Mouse (Mus musculus) hindbrain, postnatal 0 days (tissue): ENCODE data around the gene Kcnq1. TPM values are rescaled to one million over a fixed set of nuclear protein-coding genes. Genes with fewer than 3 reads are reported as not detected.

ENCODE experiments used
- ATAC-seq: fragments of 200-750 bp; cut with Nextera tagmentation; 2 replicates; pipeline ENCODE4 v1.8.0; 2017; ENCODE audit warnings: mild to moderate bottlenecking, moderate TSS enrichment, moderate library complexity
- DNase-seq: peaks from one replicate; pipeline ENCODE4 v3.0.0-alpha.2; 2015; ENCODE audit warnings: low spot score
- H3K27ac ChIP-seq: fragments of 300-500 bp; sonication (generic); 2 replicates; pipeline ENCODE4 v1.5.1; 2014; ENCODE audit warnings: mild to moderate bottlenecking
- H3K27me3 ChIP-seq: fragments of 300-500 bp; sonication (generic); 2 replicates; pipeline ENCODE4 v1.6.1; 2014; ENCODE audit warnings: low read length, mixed read lengths; ENCODE audit not compliant: insufficient read depth
- H3K36me3 ChIP-seq: fragments of 300-500 bp; sonication (generic); 2 replicates; pipeline ENCODE4 v1.6.1; 2014; ENCODE audit warnings: low read length, mixed read lengths; ENCODE audit not compliant: insufficient read depth
- H3K4me1 ChIP-seq: fragments of 300-500 bp; sonication (generic); 2 replicates; pipeline ENCODE4 v1.6.1; 2014; ENCODE audit warnings: antibody characterized with exemption, low read length, mixed read lengths; ENCODE audit not compliant: insufficient read depth
- H3K4me2 ChIP-seq: fragments of 300-500 bp; sonication (generic); 2 replicates; pipeline ENCODE4 v1.6.1; 2014; ENCODE audit warnings: low read depth, mild to moderate bottlenecking, low read length, moderate library complexity, mixed read lengths
- H3K4me3 ChIP-seq: fragments of 300-500 bp; sonication (generic); 2 replicates; pipeline ENCODE4 v1.5.1; 2014; ENCODE audit warnings: low read length
- H3K9ac ChIP-seq: fragments of 300-500 bp; sonication (generic); replicated peaks from 2 replicates; pipeline ENCODE4 v1.6.1; 2014; ENCODE audit warnings: mild to moderate bottlenecking, low read length, moderate library complexity, mixed read lengths
- H3K9me3 ChIP-seq: fragments of 300-500 bp; sonication (generic); 2 replicates; pipeline ENCODE4 v1.6.1; 2016; ENCODE audit warnings: low read length, mixed read lengths
- CTCF ChIP-seq: IDR thresholded peaks from 2 replicates; pipeline ENCODE4 v1.5.1; 2016; ENCODE audit warnings: antibody characterized with exemption, control low read depth, low read depth
- WGBS: fragments of 180-500 bp; shearing (Covaris S2); extraction: QIAGEN DNeasy Blood & Tissue Kit; methylation state at CpG from one replicate; pipeline ENCODE4 v1.1.7; 2014; 5-methylcytosine and 5-hydroxymethylcytosine counted together
- polyA plus RNA-seq: library from polyadenylated mRNA; unstranded; fragments of >200 nt; fragmentation: Nextera tagmentation; extraction: Ambion mirVana; gene quantifications from 2 replicates; pipeline ENCODE4 v1.2.1, GENCODE M21; 2015
- total RNA-seq: library from RNA; depleted of rRNA; stranded (reverse); fragments of >200 nt; gene quantifications from 2 replicates; pipeline ENCODE4 v1.2.3, GENCODE M21; 2014

Gene Kcnq1
- total and polyA plus RNA-seq, 2 experiments from 2014 or later: 1.4 to 1.9 TPM

- Histone ChIP-seq H3K4me1 (peaks cover 10% of the 10 kb centered on the region; the same call in 1 of the 2 replicates), H3K36me3 (no peaks in the 10 kb centered on the region), H3K4me2 (peak overlapping the region; percentile 36; the same call in 1 of the 2 replicates), H3K4me3 (no peak overlapping the region), H3K27me3 (no peaks in the 10 kb centered on the region), H3K9me3 (no peaks in the 10 kb centered on the region), H3K9ac (0 out of 2 replicates have a peak overlapping the region, but pooled peaks have one; percentile 13), H3K27ac (no peak overlapping the region)
- WGBS: 17% methylated on average over 12 of the region's 12 CpGs
- TF ChIP-seq CTCF: no peak
- DNase-seq: peak; percentile 81
- ATAC-seq: no peak
Measured at GRCm38 (mm10) chr7:143343781-143344306, 237.7 kb downstream of the Kcnq1 start.

- Histone ChIP-seq H3K4me3 (no peak overlapping the region), H3K27me3 (no peaks in the 10 kb centered on the region), H3K27ac (no peak overlapping the region), H3K4me1 (0 out of 2 replicates have a peak, but pooled peaks cover under 1% of the 10 kb centered on the region), H3K9me3 (no peaks in the 10 kb centered on the region), H3K36me3 (no peaks in the 10 kb centered on the region), H3K9ac (no peak overlapping the region), H3K4me2 (no peak overlapping the region)
- ATAC-seq (no peak), DNase-seq (no peak)
- TF ChIP-seq CTCF: no peak
- WGBS: 69% methylated on average over 7 of the region's 7 CpGs
Measured at GRCm38 (mm10) chr7:143349287-143349686, 243.1 kb downstream of the Kcnq1 start.

DNA sequence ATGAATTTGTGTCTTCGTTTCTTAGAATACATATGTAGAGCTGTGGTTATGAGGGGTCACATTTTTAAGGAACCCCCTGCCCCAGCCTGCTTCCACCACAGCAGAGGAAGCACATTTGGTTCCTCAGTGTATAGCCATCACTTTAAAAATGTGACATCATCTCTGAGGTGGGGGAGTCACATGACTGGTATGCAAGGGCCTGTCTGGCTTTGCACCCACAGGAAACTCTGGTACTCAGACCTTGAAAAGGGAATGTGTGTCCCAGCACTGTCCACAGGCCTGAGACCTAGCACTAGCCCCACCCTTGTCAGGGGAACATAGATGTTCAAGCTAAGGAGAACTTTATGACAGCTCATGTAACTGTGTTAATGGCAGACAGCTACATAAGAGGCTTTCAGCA, 243.7 kb downstream of the Kcnq1 start:
- Histone ChIP-seq H3K4me3 (no peak overlapping the region), H3K36me3 (no peaks in the 10 kb centered on the region), H3K9ac (no peak overlapping the region), H3K27me3 (no peaks in the 10 kb centered on the region), H3K27ac (no peak overlapping the region), H3K9me3 (no peaks in the 10 kb centered on the region), H3K4me2 (no peak overlapping the region), H3K4me1 (no peaks in the 10 kb centered on the region)
- TF ChIP-seq CTCF: no peak
- WGBS: 73% methylated on average over 1 of the region's 1 CpGs
- no peak for DNase-seq
- ATAC-seq: no peak

DNA sequence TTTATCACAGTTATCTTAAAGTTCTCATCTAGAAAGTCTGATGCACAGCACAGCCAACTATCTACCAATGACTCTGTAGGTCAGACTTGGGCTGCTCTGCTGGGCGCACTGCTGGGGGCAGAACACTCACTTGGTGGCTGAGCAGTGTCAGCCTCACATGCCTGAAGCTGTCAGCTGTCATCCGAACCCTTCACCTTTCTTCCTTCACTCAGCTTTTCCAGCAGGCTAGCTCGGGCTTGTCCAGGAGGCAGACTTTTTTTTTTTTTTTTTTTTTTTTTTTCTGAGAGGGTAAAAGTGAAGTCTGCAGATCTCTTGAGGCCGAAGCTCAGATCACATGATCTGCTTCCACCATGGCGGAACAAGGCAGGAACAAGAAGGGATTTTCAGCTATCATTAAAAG, 249.7 kb downstream of the Kcnq1 start:
- no peak for DNase-seq
- no peak for ATAC-seq
- H3K27me3 ChIP-seq: no peaks in the 10 kb centered on the region
- no peak for TF ChIP-seq CTCF
- WGBS: 67% methylated on average over 5 of the region's 5 CpGs
- no peaks in the 10 kb centered on the region for H3K4me1 ChIP-seq
- no peak overlapping the region for H3K4me2 ChIP-seq
- H3K9me3 ChIP-seq: no peaks in the 10 kb centered on the region
- H3K27ac ChIP-seq: no peak overlapping the region
- no peak overlapping the region for H3K4me3 ChIP-seq
- H3K9ac ChIP-seq: no peak overlapping the region
- no peaks in the 10 kb centered on the region for H3K36me3 ChIP-seq

- DNase-seq (no peak), ATAC-seq (no peak)
- TF ChIP-seq CTCF: no peak
- Histone ChIP-seq H3K4me1 (no peaks in the 10 kb centered on the region), H3K9ac (no peak overlapping the region), H3K4me2 (no peak overlapping the region), H3K4me3 (no peak overlapping the region), H3K27ac (no peak overlapping the region), H3K9me3 (no peaks in the 10 kb centered on the region), H3K27me3 (no peaks in the 10 kb centered on the region), H3K36me3 (no peaks in the 10 kb centered on the region)
- 87% methylated on average over 1 of the region's 1 CpGs for WGBS
Measured at GRCm38 (mm10) chr7:143357109-143357508, 250.9 kb downstream of the Kcnq1 start.

GRCm38 (mm10) chr7:143357831-143358230, 251.7 kb downstream of the Kcnq1 start:
- Histone ChIP-seq H3K36me3 (no peaks in the 10 kb centered on the region), H3K4me2 (no peak overlapping the region), H3K4me3 (no peak overlapping the region), H3K9ac (no peak overlapping the region), H3K9me3 (no peaks in the 10 kb centered on the region), H3K4me1 (no peaks in the 10 kb centered on the region), H3K27me3 (no peaks in the 10 kb centered on the region), H3K27ac (no peak overlapping the region)
- WGBS: 65% methylated on average over 4 of the region's 4 CpGs
- DNase-seq (no peak), ATAC-seq (no peak)
- no peak for TF ChIP-seq CTCF

- H3K4me2 ChIP-seq: no peak overlapping the region
- no peak overlapping the region for H3K27ac ChIP-seq
- no peaks in the 10 kb centered on the region for H3K27me3 ChIP-seq
- DNase-seq (no peak), ATAC-seq (no peak)
- H3K4me3 ChIP-seq: no peak overlapping the region
- no peak overlapping the region for H3K9ac ChIP-seq
- no peaks in the 10 kb centered on the region for H3K4me1 ChIP-seq
- 87% methylated on average over 1 of the region's 1 CpGs for WGBS
- no peaks in the 10 kb centered on the region for H3K9me3 ChIP-seq
- H3K36me3 ChIP-seq: no peaks in the 10 kb centered on the region
- TF ChIP-seq CTCF: no peak
Measured at GRCm38 (mm10) chr7:143359762-143360161, 253.6 kb downstream of the Kcnq1 start.
